Mouse (Mus musculus) naive thymus-derived CD4-positive, alpha-beta T cell, adult 2 months (primary cell): ENCODE measurements around the gene Grin2b.

Experiments used
- DNase-seq: peaks from one replicate; pipeline ENCODE4 v3.0.0-alpha.2; 2011; ENCODE audit warnings: low read depth

Grin2b gene

DNA sequence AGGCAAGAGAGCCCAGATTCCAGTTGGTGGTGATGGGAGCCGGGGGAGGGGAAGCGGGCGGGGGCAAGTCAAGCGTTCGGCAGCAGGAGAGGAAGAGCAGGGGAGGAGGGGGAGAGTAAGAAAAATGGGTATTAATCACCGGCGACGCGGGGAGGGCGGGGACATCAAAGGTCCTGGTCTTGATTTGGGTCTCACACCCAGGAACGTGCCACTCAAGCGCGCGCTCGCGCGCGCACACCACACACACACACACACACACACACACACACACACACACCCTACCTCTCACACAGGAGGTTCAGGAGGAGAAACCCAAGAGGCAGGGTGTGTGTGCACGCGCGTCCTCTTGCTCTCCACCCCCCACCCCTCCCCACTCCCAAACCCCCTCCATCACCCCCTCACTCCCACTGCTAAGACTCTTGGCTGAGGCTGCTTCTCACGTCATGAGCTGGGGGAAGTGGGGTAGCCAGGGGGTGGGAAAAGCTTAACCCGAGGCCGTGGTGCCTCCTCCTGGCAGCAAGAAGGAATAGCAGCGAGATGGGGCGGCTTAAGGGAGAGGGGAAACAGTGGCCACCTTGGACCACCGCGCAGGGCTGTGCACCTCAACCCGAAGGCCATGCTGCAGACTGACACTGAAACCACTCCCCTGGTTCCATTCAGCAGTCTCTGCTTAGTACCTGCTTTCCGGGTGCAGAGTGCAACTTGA is at the start of gene Grin2b:
TSS of gene Grin2b (minus strand) at position 321 of the 706 bp plus-strand sequence.
- no peak for DNase-seq

GRCm38 (mm10) chr6:136221894-136222293 is 48.6 kb upstream of the Grin2b start:
- no peak for DNase-seq

DNA sequence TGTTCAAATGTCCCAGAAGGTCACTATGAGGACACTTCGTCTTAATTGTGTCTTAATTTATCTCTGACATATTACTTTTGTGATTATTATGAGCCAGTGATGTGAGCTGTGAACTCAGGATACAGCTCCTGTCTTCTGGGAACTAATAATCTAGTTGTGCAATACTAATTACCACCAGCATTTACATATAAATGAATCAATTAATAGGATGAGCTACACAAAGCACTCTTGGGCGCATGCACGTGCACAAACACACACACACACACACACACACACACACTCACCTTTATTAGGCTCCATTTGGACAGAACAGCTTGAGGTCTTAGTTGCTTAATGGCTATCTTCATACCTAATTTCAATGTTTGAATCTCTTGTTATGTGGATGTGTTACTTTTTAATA is 37.1 kb upstream of the Grin2b start:
- no peak for DNase-seq

DNA sequence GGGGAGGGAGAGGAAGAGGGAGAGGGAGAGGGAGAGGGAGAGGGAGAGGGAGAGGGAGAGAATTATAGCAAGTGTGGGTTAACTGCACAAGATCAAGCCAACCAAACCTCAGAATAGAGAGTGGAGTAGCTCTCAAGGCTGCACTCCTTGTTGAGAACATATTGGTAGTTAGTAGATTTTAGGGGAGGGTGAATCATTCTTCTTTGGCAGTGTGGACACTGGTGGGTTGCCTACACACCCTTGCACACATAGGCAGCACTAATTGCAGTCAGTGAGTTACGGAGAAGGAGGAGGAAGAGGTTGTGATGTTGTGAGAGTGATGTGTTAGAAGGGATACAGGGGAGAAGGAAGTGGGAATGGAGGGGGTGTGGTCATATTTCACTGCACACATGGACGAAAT is 26.5 kb upstream of the Grin2b start:
- no peak for DNase-seq

DNA sequence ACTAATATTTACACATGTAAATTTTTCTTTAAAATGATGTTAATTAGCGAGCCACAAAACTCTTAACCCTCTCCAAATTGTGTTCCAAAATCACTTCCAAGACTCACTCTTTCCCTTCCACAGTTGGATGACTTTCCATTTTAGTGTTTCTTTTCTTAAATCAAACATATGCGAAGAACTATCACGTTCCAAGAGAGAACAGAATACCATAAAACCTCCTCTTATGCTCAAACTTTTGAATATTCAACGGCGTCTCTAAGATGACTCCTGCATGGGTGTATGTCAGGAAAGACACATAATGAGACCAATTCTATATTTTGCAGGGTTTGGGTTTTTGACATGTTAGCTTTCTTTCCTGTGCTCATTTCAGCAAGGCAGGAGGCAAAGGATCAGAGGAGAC is 21.3 kb upstream of the Grin2b start:
- no peak for DNase-seq

GRCm38 (mm10) chr6:136178066-136178465 is 4.8 kb upstream of the Grin2b start:
- no peak for DNase-seq

DNA sequence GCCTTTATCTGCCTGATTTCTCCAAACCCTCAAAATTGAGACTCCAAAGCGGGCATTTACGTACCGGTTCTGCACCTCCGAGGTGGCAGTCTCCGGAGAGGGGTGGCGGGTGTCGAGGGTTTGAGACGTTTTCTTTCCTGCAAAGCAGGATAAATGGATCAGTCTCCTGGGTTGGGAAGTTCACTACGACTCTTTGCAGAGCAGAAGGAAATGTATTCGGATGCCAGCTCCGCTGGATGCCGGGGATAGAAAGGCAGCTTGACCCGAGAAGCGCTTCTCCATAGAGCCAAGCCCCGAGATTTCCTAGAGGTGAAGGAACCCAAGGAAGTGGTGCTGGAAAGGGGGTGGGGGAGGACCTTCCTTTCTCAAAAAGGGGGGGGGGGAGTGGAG is 515 bp downstream of the Grin2b start:
- no peak for DNase-seq

GRCm38 (mm10) chr6:136172172-136172651 is 1.1 kb downstream of the Grin2b start:
- no peak for DNase-seq

DNA sequence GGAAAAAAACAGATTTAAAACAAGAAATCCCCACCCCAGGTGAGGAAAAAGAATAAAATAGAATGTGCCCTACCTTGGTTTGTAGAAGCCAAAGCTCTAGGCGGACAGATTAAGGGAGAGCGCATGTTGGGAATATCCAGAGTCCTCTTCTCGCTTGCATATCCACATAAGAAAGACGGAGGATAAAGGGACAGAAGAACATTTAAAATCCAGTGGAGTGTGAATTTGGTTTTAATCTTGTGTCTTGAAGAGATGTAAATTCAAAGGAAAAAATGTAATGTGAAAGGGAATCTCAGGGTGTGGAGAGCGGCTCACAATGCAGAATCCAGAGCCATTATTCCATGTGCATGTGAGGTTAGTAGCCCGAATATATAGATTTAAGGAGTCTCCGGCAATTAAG is 2.0 kb downstream of the Grin2b start:
- no peak for DNase-seq

GRCm38 (mm10) chr6:136170381-136170780 is 2.9 kb downstream of the Grin2b start:
- DNase-seq = no peak

- DNase-seq = no peak
Measured at GRCm38 (mm10) chr6:136167361-136167760, 6.0 kb downstream of the Grin2b start.

DNA sequence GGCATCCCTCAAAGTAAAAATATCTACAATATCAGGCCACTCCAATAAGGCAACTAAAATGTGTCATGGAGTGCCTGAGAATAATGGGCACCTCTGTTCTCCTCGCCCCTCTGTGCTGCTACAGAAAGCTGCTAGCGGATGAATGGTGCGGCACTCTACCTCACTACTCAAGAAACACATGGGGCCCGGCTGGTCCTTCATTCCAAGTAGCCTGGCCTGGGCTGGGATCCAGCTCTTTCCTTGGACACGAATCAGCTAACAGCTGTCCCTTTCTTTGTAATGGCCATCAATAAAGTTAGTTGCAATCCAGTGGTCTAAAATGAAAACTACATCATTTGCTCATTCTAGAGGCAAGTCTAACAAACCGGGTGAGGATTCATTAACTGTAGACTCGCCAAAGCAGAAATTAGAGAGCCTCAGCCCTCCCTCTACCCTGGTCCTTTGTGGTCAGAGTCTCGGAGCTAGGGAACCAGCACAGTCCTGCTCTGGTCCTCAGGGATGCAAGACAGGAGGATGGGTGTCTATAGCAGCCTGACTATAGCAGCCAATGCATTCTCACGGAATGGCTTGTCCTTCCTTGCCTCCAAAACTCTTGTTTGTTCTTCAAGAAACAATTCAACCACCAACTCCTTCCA is 7.8 kb downstream of the Grin2b start:
- no peak for DNase-seq

- no peak for DNase-seq
Measured at GRCm38 (mm10) chr6:136162090-136162489, 11.2 kb downstream of the Grin2b start.

GRCm38 (mm10) chr6:136153444-136153843 is 19.9 kb downstream of the Grin2b start:
- DNase-seq = no peak

DNA sequence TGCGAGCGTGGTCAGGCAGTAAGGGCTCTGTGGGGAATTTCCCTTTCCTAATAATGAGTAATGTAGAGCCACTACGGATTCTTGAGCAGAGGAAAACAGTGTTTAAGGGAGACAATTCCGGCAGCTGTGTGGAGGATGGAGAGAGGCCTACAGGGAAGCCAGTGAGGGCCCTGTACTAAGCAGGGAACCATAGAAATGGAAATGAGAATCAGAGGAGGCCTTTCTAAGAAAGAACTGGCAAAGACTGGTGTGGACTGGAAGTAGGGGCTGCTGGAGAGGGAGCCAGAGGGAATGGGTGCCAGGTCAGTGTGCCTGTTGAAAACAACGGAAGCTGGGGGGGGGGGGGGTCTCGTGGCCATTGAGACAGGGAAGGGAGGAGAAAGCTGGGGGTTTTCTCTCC is 23.2 kb downstream of the Grin2b start:
- DNase-seq = no peak

- no peak for DNase-seq
Measured at GRCm38 (mm10) chr6:136139967-136140366, 33.3 kb downstream of the Grin2b start.

DNA sequence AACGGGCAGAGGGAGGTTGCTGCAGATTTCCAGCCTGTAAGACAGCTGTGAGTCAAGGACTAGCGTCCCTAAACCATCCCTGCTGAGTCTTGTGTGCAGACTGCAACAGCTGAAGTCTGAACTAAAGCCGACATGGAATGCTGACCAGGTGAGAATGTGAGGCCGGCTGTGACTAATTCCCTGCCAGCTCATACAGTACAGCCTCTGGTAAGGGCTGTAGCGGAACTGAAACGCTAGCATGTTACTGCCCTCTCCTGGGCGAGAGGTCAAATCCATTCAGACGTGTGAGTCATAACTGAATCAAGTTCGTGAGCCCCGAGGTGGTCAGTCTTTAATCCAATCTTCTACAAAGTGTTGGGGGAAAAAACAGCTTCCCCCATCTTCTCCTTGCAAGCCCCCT is 42.9 kb downstream of the Grin2b start:
- DNase-seq = no peak

GRCm38 (mm10) chr6:136122593-136122992 is 50.7 kb downstream of the Grin2b start:
- no peak for DNase-seq

DNA sequence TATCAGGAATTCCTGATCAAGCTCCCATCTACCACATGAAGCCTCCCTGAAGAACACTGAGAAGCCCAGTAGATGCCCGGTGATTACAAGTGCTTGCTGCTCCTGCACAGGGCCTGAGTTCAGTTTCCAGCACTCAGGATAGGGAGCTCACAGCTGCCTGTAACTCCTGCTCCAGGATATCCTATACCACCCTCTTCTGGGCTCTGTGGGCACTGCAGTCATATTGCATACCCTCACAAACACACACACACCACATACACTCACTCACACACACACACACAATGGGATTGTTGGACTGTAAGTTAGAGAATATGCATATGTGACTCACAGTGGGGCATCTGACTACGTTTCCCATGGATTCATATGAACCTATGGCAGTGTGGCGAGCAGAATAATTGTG is 55.9 kb downstream of the Grin2b start:
- no peak for DNase-seq

- no peak for DNase-seq
Measured at GRCm38 (mm10) chr6:136113639-136114410, 59.5 kb downstream of the Grin2b start.

DNA sequence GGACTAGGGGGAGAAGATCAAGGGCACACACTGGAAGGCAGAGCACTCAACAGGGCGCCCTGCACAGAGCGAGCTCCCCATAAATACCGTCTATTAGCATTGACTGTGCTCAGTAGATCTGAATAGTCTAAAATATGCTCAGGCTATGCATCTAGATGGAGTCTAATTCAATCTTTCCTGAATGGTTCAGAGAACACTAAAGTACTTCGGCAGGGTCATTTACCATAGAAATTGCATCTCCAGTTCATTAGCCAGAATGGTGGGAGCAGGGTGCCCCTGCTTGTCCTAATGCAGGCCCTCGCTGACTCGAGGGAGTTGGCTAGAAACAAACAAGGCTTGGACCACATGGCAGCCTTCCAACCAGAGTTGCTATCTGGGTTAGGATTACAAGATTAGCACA is 64.1 kb downstream of the Grin2b start:
- DNase-seq = no peak

- no peak for DNase-seq
Measured at GRCm38 (mm10) chr6:136108466-136108865, 64.8 kb downstream of the Grin2b start.

DNA sequence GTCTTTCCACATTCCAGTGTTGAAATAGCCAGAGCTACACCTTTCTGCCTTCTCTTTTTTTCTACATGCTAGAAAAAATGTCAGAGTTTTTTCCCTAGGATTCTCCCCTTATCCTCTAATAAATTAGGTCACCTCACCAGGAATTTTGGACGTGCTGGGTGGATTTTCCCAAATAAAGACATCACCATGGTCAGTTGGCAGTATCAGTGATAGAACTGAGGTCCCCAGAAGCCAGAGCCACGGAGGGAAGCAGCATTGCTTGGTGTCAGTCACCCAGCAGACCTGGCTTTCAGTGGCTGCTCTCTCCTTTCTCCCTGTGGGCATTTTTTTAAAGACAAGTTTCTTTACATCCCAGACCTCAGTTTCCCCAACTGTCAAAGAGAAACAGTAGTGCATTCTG is 68.1 kb downstream of the Grin2b start:
- DNase-seq = no peak
